Mouse (Mus musculus): ENCODE data around the gene Cpvl.

DNA sequence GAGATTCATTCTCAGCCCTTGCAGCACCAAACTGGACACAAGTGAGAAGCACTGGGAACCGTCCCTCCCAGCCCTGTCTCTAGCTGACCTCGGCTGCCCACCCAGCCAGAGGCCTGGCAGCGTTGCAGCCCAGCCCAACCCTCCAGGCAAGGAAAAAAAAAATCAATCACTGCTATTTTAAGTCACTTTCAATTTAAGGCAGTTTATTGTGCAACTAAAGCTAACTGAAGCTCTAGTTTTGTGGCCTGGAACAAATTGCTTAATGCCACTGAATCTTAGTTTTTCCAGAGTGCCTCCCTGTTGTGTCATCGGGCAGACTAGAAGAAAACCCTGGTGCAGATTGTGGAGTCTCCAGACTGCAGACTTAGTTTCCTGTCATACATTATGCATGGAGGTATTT, 17.0 kb upstream of the Cpvl start:
- TF ChIP-seq CTCF (IDR thresholded peaks at IDR 0.05; ENCODE audit: insufficient read depth, low read depth, low read length) = no peak
- no peak for TF ChIP-seq POLR2A (IDR thresholded peaks at IDR 0.05; ENCODE audit: insufficient read depth, low read depth, low read length)

All from olfactory bulb, adult 2 months (tissue).